Mouse (Mus musculus) NIH3T3 (cell line): ENCODE measurements around the gene Atxn1.

ENCODE experiments used
- DNase-seq: peaks from one replicate; pipeline ENCODE4 v3.0.0-alpha.2; 2012; ENCODE audit warnings: low read depth

Gene Atxn1

DNA sequence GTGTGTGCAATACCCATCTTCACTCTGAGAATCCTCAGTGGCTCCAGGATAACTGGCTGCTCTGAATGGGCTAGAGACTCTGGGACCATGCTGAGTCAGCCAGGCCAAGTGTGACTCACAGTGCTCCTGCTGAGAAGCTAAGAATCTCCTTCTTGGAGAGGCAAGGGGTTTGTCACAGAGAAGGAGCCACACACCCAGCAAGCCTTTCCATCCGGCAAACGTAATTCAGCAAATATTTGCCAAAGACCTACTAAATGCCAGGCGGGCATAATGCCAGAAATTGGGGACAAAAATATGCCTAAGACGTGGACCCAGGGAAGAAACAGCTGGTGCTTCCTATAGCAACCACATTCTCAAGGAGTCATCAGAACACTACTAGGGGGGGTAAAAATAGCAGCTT lies 137.2 kb downstream of the Atxn1 start:
- DNase-seq, result peak; percentile 78

DNA sequence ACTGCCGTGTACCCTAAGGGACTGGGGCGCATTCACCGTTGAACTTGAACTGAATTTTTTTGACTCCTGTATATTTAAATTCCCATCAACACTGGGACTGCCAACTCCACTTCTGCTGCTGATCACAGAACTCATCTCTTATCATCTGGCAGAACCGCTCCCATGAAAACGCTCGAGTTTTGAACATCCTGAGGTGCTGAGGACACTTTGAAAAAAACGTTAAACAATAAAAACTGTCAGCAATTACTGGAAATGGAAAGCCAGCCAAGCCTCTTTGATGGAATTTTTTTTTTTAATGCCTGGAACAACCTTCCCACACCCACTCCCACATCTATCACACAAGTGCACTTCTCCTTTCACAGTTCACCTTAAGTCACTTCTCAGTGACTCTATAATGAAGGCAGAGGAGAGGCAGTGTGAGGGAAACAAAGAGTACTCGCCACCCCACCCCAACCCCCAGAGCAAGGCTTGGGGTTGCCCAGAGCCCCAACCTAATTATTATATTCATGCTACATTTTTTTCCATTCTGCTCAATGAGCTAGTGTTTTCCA lies 137.7 kb downstream of the Atxn1 start:
- DNase-seq, result no peak

DNA sequence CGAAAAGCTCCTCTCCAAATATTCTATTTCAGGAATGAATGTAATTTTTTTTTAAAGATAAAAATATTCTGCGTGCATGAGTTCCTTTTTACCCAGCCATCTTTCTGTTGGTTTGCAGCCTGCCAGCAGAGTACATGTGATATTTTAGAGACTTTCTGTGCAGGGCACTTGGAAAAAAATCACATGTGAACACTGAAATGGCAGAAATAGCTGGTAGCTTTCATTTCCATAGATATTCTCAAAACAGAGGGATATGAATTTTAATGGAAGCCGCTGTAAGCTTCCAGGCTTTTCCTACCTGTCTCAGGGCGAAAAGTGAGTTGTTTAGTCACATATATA lies 142.3 kb downstream of the Atxn1 start:
- no peak for DNase-seq

DNA sequence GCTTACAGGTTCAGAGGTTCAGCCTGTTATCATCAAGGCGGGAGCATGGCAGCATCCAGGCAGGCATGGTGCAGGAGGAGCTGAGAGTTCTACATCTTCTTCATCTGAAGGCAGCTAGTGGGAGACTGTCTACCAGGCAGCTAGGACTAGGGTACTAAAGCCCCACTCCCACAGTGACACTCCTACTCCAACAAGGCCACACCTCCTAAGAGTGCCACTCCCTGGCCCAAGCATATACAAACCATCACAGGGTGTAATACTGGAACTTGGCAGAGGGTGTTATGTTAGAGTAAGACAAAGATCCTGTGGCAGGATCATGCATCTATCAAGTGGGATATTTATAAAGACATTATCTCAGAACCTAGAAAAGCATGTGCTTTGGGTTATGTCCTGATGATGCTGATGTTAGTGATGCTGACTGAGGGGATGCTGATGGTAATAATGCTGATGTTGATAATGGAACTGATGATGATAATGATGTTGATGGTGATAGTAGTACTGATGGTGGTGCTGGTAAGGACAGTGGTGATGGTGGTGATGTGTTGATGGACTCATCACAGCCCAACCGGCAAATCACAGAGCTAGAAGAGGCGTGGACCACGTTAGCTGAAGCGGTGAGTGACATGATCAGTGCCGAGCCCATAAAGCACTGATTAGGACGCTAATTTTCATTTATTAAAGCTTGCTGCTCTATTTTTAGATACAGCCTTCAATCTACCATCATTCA lies 142.9 kb downstream of the Atxn1 start:
- DNase-seq, result no peak

DNA sequence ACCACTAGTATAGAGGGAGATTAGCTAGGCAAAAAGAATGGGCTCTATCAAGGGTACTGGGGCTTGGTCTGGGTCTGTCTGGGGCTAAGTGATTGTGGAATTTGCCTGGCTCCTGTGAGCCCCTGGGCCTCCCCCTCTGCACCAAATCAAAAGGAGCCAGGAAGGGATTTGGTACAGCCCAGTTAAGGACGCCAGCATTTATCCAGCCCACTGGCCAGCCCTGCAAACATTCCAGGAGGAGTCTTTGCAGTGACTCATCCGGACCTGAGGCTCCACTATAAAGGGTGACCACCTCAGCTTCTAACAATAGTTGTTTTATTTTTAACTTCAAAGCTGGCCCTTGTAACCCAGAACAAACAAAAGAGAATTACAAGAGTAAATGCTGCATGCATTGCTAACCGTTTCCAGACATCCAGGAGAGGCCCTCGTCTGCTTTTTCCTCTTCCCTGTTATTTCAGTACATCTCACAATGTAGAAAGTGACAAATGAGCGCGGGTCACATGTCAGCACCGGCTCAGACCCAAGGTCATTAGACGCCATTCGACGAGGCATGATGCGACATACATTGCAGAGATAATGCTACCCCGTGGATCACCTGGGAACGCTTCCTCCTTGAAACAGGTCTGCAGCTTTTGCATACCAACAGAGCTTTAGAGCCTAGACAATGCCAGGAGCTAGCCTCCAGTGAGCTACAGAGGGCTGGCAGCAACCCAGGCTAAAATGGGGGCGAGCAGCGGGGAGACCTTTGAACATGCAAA lies 144.2 kb downstream of the Atxn1 start:
- peak; percentile 52 for DNase-seq

GRCm38 (mm10) chr13:45816670-45817069 lies 148.1 kb downstream of the Atxn1 start:
- no peak for DNase-seq

GRCm38 (mm10) chr13:45809777-45810410 lies 154.9 kb downstream of the Atxn1 start:
- no peak for DNase-seq

- DNase-seq, result peak; percentile 29
Measured at GRCm38 (mm10) chr13:45807593-45808043, 157.2 kb downstream of the Atxn1 start.

- no peak for DNase-seq
Measured at GRCm38 (mm10) chr13:45806600-45807525, 157.9 kb downstream of the Atxn1 start.

DNA sequence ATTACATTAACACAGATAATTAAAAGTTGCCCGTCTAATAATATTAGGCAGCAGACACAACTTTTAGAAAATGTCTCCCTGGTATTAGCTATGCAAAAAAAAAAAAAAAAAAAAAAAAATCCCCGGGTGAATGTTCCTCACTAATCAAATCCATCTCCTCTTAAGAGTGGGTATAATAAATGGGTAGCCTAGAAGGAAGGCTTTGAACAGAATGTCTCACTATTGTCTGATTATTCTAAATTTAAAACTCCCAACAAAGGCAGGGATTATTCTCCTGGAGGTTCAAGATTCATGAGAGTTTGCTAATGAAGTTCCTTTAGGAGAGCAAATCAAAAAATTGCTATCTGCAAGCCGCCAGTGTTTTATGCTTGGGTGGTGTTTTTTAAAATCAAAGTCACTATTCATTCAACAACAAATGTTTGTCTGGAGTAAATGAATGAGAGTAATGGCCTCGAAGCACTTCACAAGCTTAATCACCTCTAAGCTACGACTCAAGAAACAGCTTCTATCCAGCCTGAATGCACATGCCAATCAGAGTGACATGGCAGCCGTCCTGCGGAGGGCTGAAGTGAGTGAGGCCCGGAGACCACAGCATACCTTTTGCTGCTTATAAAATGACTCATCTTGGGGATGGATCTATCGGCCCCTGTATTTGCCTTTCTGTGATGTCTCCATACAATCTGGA lies 158.8 kb downstream of the Atxn1 start:
- DNase-seq, result no peak

DNA sequence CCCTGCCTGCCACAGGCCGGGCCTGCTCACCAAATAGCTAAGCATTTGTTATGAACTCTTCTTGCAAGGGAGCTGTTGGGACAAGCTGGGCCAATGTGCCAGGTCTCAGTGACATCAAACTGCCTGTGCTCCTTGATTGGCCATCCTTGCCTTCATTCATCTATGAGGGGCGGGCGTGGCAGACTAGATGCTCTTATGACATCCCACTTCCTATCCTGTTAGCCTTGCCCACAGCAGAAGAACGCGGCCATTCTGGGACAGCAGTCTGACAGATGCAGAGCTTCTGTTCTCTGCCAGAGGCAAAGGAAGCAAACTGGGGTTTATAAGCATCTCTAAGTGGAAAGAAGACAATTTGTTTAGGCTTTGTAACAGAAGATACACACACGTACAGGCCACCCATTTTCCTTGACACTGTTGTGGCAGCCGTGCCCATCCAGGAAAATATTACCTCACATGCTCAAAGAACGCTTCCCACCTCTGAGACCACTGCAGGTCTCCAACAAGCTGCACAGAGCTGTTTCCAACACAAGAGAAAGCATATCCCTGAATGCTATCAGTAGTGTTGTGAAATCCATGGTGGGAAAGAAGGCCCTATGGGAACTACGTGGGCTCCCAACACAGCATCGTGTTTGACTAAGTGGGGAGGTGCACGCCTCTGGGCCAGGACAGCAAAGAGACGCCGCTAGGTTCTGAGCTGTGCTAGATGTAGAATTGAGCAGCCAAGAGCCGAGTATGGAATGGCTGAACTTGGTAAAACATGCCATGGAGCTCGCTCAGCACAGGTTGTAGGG lies 162.0 kb downstream of the Atxn1 start:
- DNase-seq, result no peak

GRCm38 (mm10) chr13:45798248-45798647 lies 166.6 kb downstream of the Atxn1 start:
- no peak for DNase-seq

DNA sequence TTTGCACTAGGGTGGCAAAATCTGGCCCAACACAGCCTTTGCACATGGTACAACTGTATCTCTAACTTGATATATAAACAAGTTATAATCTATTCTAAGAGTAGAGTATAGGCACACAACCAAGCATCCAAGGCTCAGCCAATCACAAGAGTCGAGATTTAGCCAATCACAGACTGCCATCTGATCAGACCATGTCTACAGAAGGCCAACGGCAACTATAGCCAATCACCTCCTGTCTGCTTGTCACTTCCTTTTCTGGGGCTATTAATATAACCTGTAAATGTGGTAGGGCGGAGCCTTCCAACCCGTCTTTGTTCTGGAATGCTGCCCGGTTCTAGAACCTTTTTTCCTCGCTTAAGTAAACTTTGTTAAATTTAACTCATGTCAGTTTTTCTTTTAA lies 167.1 kb downstream of the Atxn1 start:
- DNase-seq, result peak; percentile 14

DNA sequence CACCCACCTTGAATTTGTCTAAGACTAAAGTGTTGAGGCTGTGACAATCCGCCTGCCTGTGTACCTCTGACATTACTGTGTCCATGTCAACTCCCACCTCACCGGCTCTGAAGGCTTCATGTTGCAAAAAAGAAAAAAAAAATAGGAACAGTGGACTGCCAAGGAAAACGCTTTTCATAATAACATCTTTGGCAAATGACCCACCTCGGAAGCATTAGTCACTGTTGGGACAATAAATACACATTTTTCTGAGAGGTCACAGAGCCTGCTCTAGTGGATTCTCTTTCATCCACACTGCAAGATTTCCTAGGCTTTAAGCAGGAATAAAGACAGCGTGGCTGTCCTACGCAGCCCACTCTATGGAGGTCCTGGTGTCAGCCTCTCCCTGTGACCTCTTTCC lies 168.5 kb downstream of the Atxn1 start:
- DNase-seq, result peak; percentile 86

DNA sequence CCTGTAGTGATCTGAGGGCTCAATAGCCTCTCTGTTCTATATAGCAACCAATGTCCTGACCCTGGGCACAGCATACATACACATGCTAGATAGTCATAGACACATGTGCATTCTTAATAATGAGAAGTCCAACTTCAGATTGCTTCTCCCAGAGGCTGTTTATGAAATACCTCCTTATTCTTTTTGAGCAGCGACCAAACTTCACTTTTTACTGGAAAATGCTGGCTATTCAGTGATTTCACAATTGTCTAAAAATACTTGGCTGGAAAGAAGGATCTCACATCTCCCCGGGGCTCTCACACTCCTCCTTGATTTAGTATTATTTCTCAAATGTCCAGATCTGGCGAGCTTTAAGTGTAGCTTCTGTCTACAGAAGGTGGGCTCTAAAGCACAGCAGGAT lies 171.0 kb downstream of the Atxn1 start:
- peak; percentile 78 for DNase-seq

DNA sequence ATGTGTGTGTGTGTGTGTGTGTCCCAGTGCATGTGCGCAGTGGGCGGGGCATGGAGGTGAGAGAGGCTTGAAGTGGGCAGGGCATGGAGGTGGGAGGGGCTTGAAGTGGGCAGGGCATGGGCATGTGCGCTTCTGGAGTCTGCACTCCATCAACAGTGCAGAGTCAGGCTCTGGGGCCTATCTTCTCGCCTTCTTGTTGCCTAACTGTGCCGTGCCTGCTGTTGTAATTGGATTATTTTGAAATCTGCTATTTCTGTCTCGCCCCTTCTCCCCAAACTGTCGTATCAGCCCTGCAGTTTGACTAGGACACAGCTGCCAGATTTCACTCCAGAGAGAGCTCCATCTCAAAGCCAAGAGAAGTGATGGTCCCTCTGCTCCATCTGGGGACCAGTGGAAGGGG lies 178.4 kb downstream of the Atxn1 start:
- no peak for DNase-seq

- DNase-seq, result peak; percentile 67
Measured at GRCm38 (mm10) chr13:45783681-45784080, 181.1 kb downstream of the Atxn1 start.

GRCm38 (mm10) chr13:45778750-45779149 lies 186.1 kb downstream of the Atxn1 start:
- DNase-seq, result no peak

DNA sequence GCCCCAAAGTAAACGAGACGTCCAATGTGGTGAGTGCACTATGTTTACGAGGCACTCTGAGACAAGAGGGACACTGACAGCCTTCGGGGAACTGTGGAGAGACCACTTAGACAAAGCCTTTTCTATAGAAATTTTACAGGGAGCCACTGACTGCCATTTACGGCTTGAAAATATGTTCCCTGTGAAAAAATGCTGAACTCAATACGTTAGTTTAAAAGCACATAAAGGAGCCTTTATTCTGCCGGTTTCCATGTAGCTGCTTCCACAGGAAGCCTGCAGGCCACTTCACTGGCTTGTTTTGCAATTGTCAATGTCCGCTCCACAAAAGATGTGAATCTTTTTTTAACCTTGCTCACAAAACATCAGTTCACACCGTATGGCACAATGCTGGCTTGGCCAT lies 186.6 kb downstream of the Atxn1 start:
- no peak for DNase-seq

GRCm38 (mm10) chr13:45775516-45775915 lies 189.3 kb downstream of the Atxn1 start:
- DNase-seq, result no peak
